Mouse (Mus musculus) G1E (cell line): ENCODE data around the gene Gm10031. TPM values are rescaled to one million over a fixed set of nuclear protein-coding genes. Genes with fewer than 3 reads are reported as not detected.

Experiments used
- ATAC-seq: 2 replicates; pipeline ENCODE4 v1.8.0; 2016; ENCODE audit warnings: mild to moderate bottlenecking; ENCODE audit not compliant: insufficient number of reproducible peaks, poor library complexity, low FRiP score, severe bottlenecking; ENCODE audit errors: extremely low read depth
- DNase-seq: peaks from one replicate; pipeline ENCODE4 v3.0.0; 2012; ENCODE audit warnings: low spot score
- H3K27me3 ChIP-seq: 2 replicates; pipeline ENCODE4 v1.6.1; 2012; ENCODE audit warnings: mild to moderate bottlenecking, low read length, inconsistent platforms; ENCODE audit not compliant: insufficient read depth
- H3K36me3 ChIP-seq: replicated peaks from 2 replicates; pipeline ENCODE3; 2012; ENCODE audit warnings: mild to moderate bottlenecking, inconsistent platforms
- H3K4me1 ChIP-seq: 2 replicates; pipeline ENCODE4 v1.6.1; 2012; ENCODE audit warnings: low read depth, low read length, inconsistent platforms, mixed read lengths; ENCODE audit not compliant: insufficient read depth
- H3K4me3 ChIP-seq: 2 replicates; pipeline ENCODE4 v1.5.1; 2012; ENCODE audit warnings: low read depth, mild to moderate bottlenecking, inconsistent platforms, low read length, moderate library complexity, mixed read lengths
- H3K9me3 ChIP-seq: replicated peaks from 2 replicates; pipeline ENCODE4 v1.6.1; 2012; ENCODE audit warnings: inconsistent platforms
- CTCF ChIP-seq: IDR thresholded peaks from 2 replicates; pipeline ENCODE4 v1.5.1; 2012; ENCODE audit warnings: low read depth, low read length, inconsistent platforms, mixed read lengths
- GATA1 ChIP-seq: IDR thresholded peaks from 2 replicates; pipeline ENCODE4 v1.6.1; 2012; ENCODE audit warnings: borderline replicate concordance, low read length, inconsistent platforms, mixed read lengths
- GATA2 ChIP-seq: IDR thresholded peaks from 2 replicates; pipeline ENCODE4 v1.6.1; 2012; ENCODE audit warnings: low read depth, low read length, inconsistent platforms, borderline replicate concordance
- POLR2AphosphoS5 ChIP-seq: IDR thresholded peaks from 2 replicates; pipeline ENCODE4 v1.6.1; 2012; ENCODE audit warnings: low read depth, low read length, inconsistent platforms; ENCODE audit not compliant: insufficient replicate concordance
- TAL1 ChIP-seq: conservative IDR thresholded peaks from 2 replicates; pipeline ENCODE4 v1.6.1; 2012; ENCODE audit warnings: low read depth, low read length, inconsistent platforms, mixed read lengths
- polyA plus RNA-seq: library from polyadenylated mRNA; stranded (reverse); fragments of >175 nt; gene quantifications from 2 replicates; pipeline ENCODE4 v1.2.3, GENCODE M21; 2012
- total RNA-seq, 2 experiments: library from RNA; stranded (forward) in 1 of 2; stranded (reverse) in 1 of 2; fragments of 200-1000 nt in 1 of 2; fragments of >200 nt in 1 of 2; fragmentation: Nextera tagmentation in 1 of 2; gene quantifications; 2 replicates each; pipeline ENCODE4 v1.2.3; 2014 to 2017

The Gm10031 gene
- total and polyA plus RNA-seq, 3 experiments = 0.75 to 15.7 (median 7.3) TPM

GRCm38 (mm10) chr1:156559641-156560020 is 35.8 kb downstream of the Gm10031 start:
- TF ChIP-seq POLR2AphosphoS5 = no peak
- no peak for TF ChIP-seq GATA1
- no peak for TF ChIP-seq TAL1
- no peak for TF ChIP-seq CTCF
- no peak for TF ChIP-seq GATA2
- no peak for DNase-seq
- Histone ChIP-seq H3K4me3 (peak overlapping the region; percentile 95), H3K36me3 (peaks cover 16% of the 10 kb centered on the region), H3K27me3 (no peaks in the 10 kb centered on the region), H3K9me3 (no peaks in the 10 kb centered on the region), H3K4me1 (peaks cover 19% of the 10 kb centered on the region)
- ATAC-seq = no peak

GRCm38 (mm10) chr1:156560500-156560899 is 36.7 kb downstream of the Gm10031 start:
- Histone ChIP-seq H3K36me3 (peaks cover 22% of the 10 kb centered on the region), H3K4me1 (peaks cover 19% of the 10 kb centered on the region), H3K4me3 (no peak overlapping the region), H3K9me3 (no peaks in the 10 kb centered on the region), H3K27me3 (no peaks in the 10 kb centered on the region)
- DNase-seq (no peak), ATAC-seq (no peak)
- TF ChIP-seq POLR2AphosphoS5 (no peak), GATA2 (no peak), GATA1 (no peak), TAL1 (no peak), CTCF (no peak)

GRCm38 (mm10) chr1:156565328-156565727 is 41.5 kb downstream of the Gm10031 start:
- Histone ChIP-seq H3K4me3 (no peak overlapping the region), H3K36me3 (peaks cover 29% of the 10 kb centered on the region), H3K9me3 (no peaks in the 10 kb centered on the region), H3K4me1 (peaks cover 7% of the 10 kb centered on the region), H3K27me3 (no peaks in the 10 kb centered on the region)
- DNase-seq (no peak), ATAC-seq (no peak)
- TF ChIP-seq CTCF = no peak
- no peak for TF ChIP-seq POLR2AphosphoS5
- no peak for TF ChIP-seq GATA2
- no peak for TF ChIP-seq TAL1
- TF ChIP-seq GATA1 = no peak

- ATAC-seq (no peak), DNase-seq (no peak)
- H3K27me3 ChIP-seq = no peaks in the 10 kb centered on the region
- H3K4me1 ChIP-seq = peaks cover 2% of the 10 kb centered on the region; the same call in 1 of the 2 replicates
- H3K36me3 ChIP-seq = peaks cover 26% of the 10 kb centered on the region
- H3K4me3 ChIP-seq = no peak overlapping the region
- H3K9me3 ChIP-seq = no peaks in the 10 kb centered on the region
- TF ChIP-seq POLR2AphosphoS5 (no peak), TAL1 (no peak), GATA2 (no peak), CTCF (no peak), GATA1 (no peak)
These were observed 42.3 kb downstream of the Gm10031 start for GRCm38 (mm10) chr1:156566132-156566531.

GRCm38 (mm10) chr1:156569615-156570014 is 45.8 kb downstream of the Gm10031 start:
- H3K4me3 ChIP-seq = no peak overlapping the region
- H3K4me1 ChIP-seq = peaks cover 2% of the 10 kb centered on the region; the same call in 1 of the 2 replicates
- DNase-seq = no peak
- H3K36me3 ChIP-seq = peaks cover 24% of the 10 kb centered on the region
- no peak for TF ChIP-seq TAL1
- no peak for TF ChIP-seq GATA2
- TF ChIP-seq POLR2AphosphoS5 = no peak
- TF ChIP-seq GATA1 = no peak
- TF ChIP-seq CTCF = no peak
- no peaks in the 10 kb centered on the region for H3K9me3 ChIP-seq
- no peak for ATAC-seq
- no peaks in the 10 kb centered on the region for H3K27me3 ChIP-seq

GRCm38 (mm10) chr1:156572952-156573351 is 49.1 kb downstream of the Gm10031 start:
- Histone ChIP-seq H3K36me3 (peaks cover 24% of the 10 kb centered on the region), H3K27me3 (no peaks in the 10 kb centered on the region), H3K4me1 (peaks cover 2% of the 10 kb centered on the region; the same call in 1 of the 2 replicates), H3K9me3 (no peaks in the 10 kb centered on the region), H3K4me3 (no peak overlapping the region)
- DNase-seq (no peak), ATAC-seq (no peak)
- TF ChIP-seq GATA1 (no peak), GATA2 (no peak), TAL1 (no peak), CTCF (no peak), POLR2AphosphoS5 (no peak)

Other genes starting within 250 kb of the Gm10031 start
- gene Tdrd5, start 220.3 kb upstream of the Gm10031 start, total RNA-seq (2014; fragmentation: Nextera tagmentation) = 6.0 and 6.1 TPM in 2 replicates
- gene Tdrd5, start 220.3 kb upstream of the Gm10031 start, total RNA-seq (2017) = 0.55 and 0.58 TPM in 2 replicates
- 0.09 TPM in 2 replicates for gene Tdrd5, start 220.3 kb upstream of the Gm10031 start, polyA plus RNA-seq
- gene Nphs2, start 213.3 kb upstream of the Gm10031 start, total RNA-seq (2014; fragmentation: Nextera tagmentation) = not detected in 2 replicates
- 0.12 TPM in 1 of 2 replicates, not detected in the other for gene Nphs2, start 213.3 kb upstream of the Gm10031 start, total RNA-seq (2017)
- not detected in 2 replicates for gene Nphs2, start 213.3 kb upstream of the Gm10031 start, polyA plus RNA-seq
- 425 and 455 TPM in 2 replicates for gene Gm2000, start 158.0 kb upstream of the Gm10031 start, total RNA-seq (2014; fragmentation: Nextera tagmentation)
- 3,171 and 3,208 TPM in 2 replicates for gene Gm2000, start 158.0 kb upstream of the Gm10031 start, total RNA-seq (2017)
- 751 and 1,611 TPM in 2 replicates for gene Gm2000, start 158.0 kb upstream of the Gm10031 start, polyA plus RNA-seq
- 1.5 and 6.7 TPM in 2 replicates for gene Axdnd1, start 102.9 kb upstream of the Gm10031 start, total RNA-seq (2014; fragmentation: Nextera tagmentation)
- gene Axdnd1, start 102.9 kb upstream of the Gm10031 start, total RNA-seq (2017) = 0.46 and 1.4 TPM in 2 replicates
- gene Axdnd1, start 102.9 kb upstream of the Gm10031 start, polyA plus RNA-seq = not detected in 2 replicates
- 209 and 257 TPM in 2 replicates for gene Soat1, start 49.7 kb upstream of the Gm10031 start, total RNA-seq (2014; fragmentation: Nextera tagmentation)
- 196 and 244 TPM in 2 replicates for gene Soat1, start 49.7 kb upstream of the Gm10031 start, total RNA-seq (2017)
- 40.6 and 51.0 TPM in 2 replicates for gene Soat1, start 49.7 kb upstream of the Gm10031 start, polyA plus RNA-seq
- 13.4 and 15.2 TPM in 2 replicates for gene Abl2, start 34.8 kb downstream of the Gm10031 start, total RNA-seq (2014; fragmentation: Nextera tagmentation)
- gene Abl2, start 34.8 kb downstream of the Gm10031 start, total RNA-seq (2017) = 8.6 and 9.7 TPM in 2 replicates
- gene Abl2, start 34.8 kb downstream of the Gm10031 start, polyA plus RNA-seq = 14.7 and 18.7 TPM in 2 replicates
- 2.1 and 2.6 TPM in 2 replicates for gene Tor3a, start 150.3 kb downstream of the Gm10031 start, total RNA-seq (2014; fragmentation: Nextera tagmentation)
- gene Tor3a, start 150.3 kb downstream of the Gm10031 start, total RNA-seq (2017) = 2.8 and 3.1 TPM in 2 replicates
- 2.5 and 4.8 TPM in 2 replicates for gene Tor3a, start 150.3 kb downstream of the Gm10031 start, polyA plus RNA-seq
- 36.1 and 43.3 TPM in 2 replicates for gene Fam20b, start 195.1 kb downstream of the Gm10031 start, total RNA-seq (2014; fragmentation: Nextera tagmentation)
- 90.0 and 93.5 TPM in 2 replicates for gene Fam20b, start 195.1 kb downstream of the Gm10031 start, total RNA-seq (2017)
- 9.7 and 11.8 TPM in 2 replicates for gene Fam20b, start 195.1 kb downstream of the Gm10031 start, polyA plus RNA-seq